Mouse (Mus musculus) myocyte (in vitro differentiated cells): ENCODE results near the gene Ly9. TPM values are rescaled to one million over a fixed set of nuclear protein-coding genes. Genes with fewer than 3 reads are reported as not detected.

Experiments used
- H3K27me3 ChIP-seq: one replicate; pipeline ENCODE4 v1.6.1; 2011; ENCODE audit not compliant: control insufficient read depth, insufficient read depth, insufficient read length
- H3K36me3 ChIP-seq: one replicate; pipeline ENCODE4 v1.6.1; 2011; ENCODE audit not compliant: control insufficient read depth, insufficient read depth
- H3K4me2 ChIP-seq: one replicate; pipeline ENCODE4 v1.6.1; 2011; ENCODE audit warnings: low read depth, control low read depth
- H3K4me3 ChIP-seq: one replicate; pipeline ENCODE4 v1.5.1; 2011; ENCODE audit warnings: mild to moderate bottlenecking, control low read depth, moderate library complexity
- H3K79me2 ChIP-seq: one replicate; pipeline ENCODE4 v1.6.1; 2011; ENCODE audit not compliant: control insufficient read depth, insufficient read depth
- H3ac ChIP-seq: one replicate; pipeline ENCODE4 v1.6.1; 2011; ENCODE audit not compliant: control insufficient read depth, insufficient read length
- CEBPB ChIP-seq: IDR thresholded peaks from 2 replicates; pipeline ENCODE4 v1.6.1; 2011; ENCODE audit warnings: mild to moderate bottlenecking, moderate library complexity; ENCODE audit not compliant: poor library complexity, insufficient read depth, severe bottlenecking
- E2F4 ChIP-seq: IDR thresholded peaks from one replicate; pipeline ENCODE4 v1.6.1; 2011; ENCODE audit warnings: mild to moderate bottlenecking, control low read depth, moderate library complexity; ENCODE audit not compliant: insufficient read depth
- MAX ChIP-seq: IDR thresholded peaks from one replicate; pipeline ENCODE4 v1.6.1; 2011; ENCODE audit warnings: low read depth, mild to moderate bottlenecking, control low read depth
- MYOD1 ChIP-seq, 3 experiments: IDR thresholded peaks; one replicate each; pipeline ENCODE4 v1.6.1; 2011; ENCODE audit warnings: control low read depth in 2 of 3, low read depth in 2 of 3, mild to moderate bottlenecking in 2 of 3, moderate library complexity in 1 of 3; ENCODE audit not compliant: insufficient read length in 2 of 3, control insufficient read depth in 1 of 3
- MYOG ChIP-seq, 3 experiments: IDR thresholded peaks; one replicate each; pipeline ENCODE4 v1.6.1; 2011; ENCODE audit warnings: control low read depth in 2 of 3, low read depth in 2 of 3, mild to moderate bottlenecking in 2 of 3; ENCODE audit not compliant: insufficient read length in 2 of 3, control insufficient read depth in 1 of 3, insufficient read depth in 1 of 3
- POLR2A ChIP-seq: IDR thresholded peaks from one replicate; pipeline ENCODE4 v1.6.1; 2011; ENCODE audit warnings: low read depth, mild to moderate bottlenecking, control low read depth, moderate library complexity; ENCODE audit not compliant: insufficient read length
- POLR2AphosphoS2 ChIP-seq: IDR thresholded peaks from one replicate; pipeline ENCODE4 v1.6.1; 2011; ENCODE audit warnings: low read depth, control low read depth; ENCODE audit not compliant: insufficient read length
- REST ChIP-seq: IDR thresholded peaks from one replicate; pipeline ENCODE4 v1.6.1; 2011; ENCODE audit warnings: mild to moderate bottlenecking, control low read depth, moderate library complexity; ENCODE audit not compliant: insufficient read depth, insufficient read length
- SRF ChIP-seq: IDR thresholded peaks from one replicate; pipeline ENCODE4 v1.6.1; 2011; ENCODE audit warnings: low read depth; ENCODE audit not compliant: control insufficient read depth, insufficient read length
- TCF12 ChIP-seq: IDR thresholded peaks from one replicate; pipeline ENCODE4 v1.6.1; 2011; ENCODE audit warnings: mild to moderate bottlenecking, control low read depth; ENCODE audit not compliant: poor library complexity, insufficient read depth, severe bottlenecking
- TCF3 ChIP-seq: IDR thresholded peaks from one replicate; pipeline ENCODE4 v1.6.1; 2011; ENCODE audit warnings: low read depth, control low read depth; ENCODE audit not compliant: insufficient read length
- USF1 ChIP-seq: IDR thresholded peaks from one replicate; pipeline ENCODE4 v1.6.1; 2011; ENCODE audit warnings: low read depth, mild to moderate bottlenecking, control low read depth, moderate library complexity
- polyA plus RNA-seq: library from polyadenylated mRNA; unstranded; fragments of >200 nt; fragmentation: generic; extraction: Trizol; gene quantifications from one replicate; pipeline ENCODE4 v1.2.1, GENCODE M21; 2012; ENCODE audit warnings: missing spikeins

Ly9 gene
- polyA plus RNA-seq, 1 experiment: not detected

- Histone ChIP-seq H3K27me3 (no peaks in the 10 kb centered on the region), H3K4me2 (no peak overlapping the region), H3ac (no peak overlapping the region), H3K79me2 (no peaks in the 10 kb centered on the region), H3K36me3 (no peaks in the 10 kb centered on the region), H3K4me3 (no peak overlapping the region)
- TF ChIP-seq MYOD1 (IDR thresholded peaks at IDR 0.05; ENCODE audit: control insufficient read depth in 1 of 3, insufficient read length in 2 of 3, low read depth in 2 of 3): no peak
- TF ChIP-seq TCF3: no peak
- TF ChIP-seq TCF12: no peak
- TF ChIP-seq CEBPB: no peak
- TF ChIP-seq MYOG (IDR thresholded peaks at IDR 0.05; ENCODE audit: control insufficient read depth in 1 of 3, insufficient read depth in 1 of 3, insufficient read length in 2 of 3, low read depth in 2 of 3): no peak
- no peak for TF ChIP-seq POLR2AphosphoS2
- TF ChIP-seq SRF: no peak
- TF ChIP-seq POLR2A: no peak
- TF ChIP-seq USF1: no peak
- TF ChIP-seq REST: no peak
- no peak for TF ChIP-seq MAX
- no peak for TF ChIP-seq E2F4
Measured at GRCm38 (mm10) chr1:171610781-171611180, 3.6 kb upstream of the Ly9 start.

- Histone ChIP-seq H3K4me2 (no peak overlapping the region), H3K27me3 (no peaks in the 10 kb centered on the region), H3K36me3 (no peaks in the 10 kb centered on the region), H3K4me3 (no peak overlapping the region), H3ac (no peak overlapping the region), H3K79me2 (no peaks in the 10 kb centered on the region)
- TF ChIP-seq POLR2AphosphoS2 (no peak), REST (no peak), TCF3 (no peak), CEBPB (no peak), USF1 (no peak), E2F4 (no peak), MYOG (IDR thresholded peaks at IDR 0.05; ENCODE audit: control insufficient read depth in 1 of 3, insufficient read depth in 1 of 3, insufficient read length in 2 of 3, low read depth in 2 of 3) (no peak), TCF12 (no peak), MAX (no peak), POLR2A (no peak), SRF (no peak), MYOD1 (IDR thresholded peaks at IDR 0.05; ENCODE audit: control insufficient read depth in 1 of 3, insufficient read length in 2 of 3, low read depth in 2 of 3) (no peak)
Measured at GRCm38 (mm10) chr1:171610026-171610425, 2.8 kb upstream of the Ly9 start.

- H3ac ChIP-seq: no peak overlapping the region
- no peaks in the 10 kb centered on the region for H3K79me2 ChIP-seq
- no peak overlapping the region for H3K4me3 ChIP-seq
- no peak for TF ChIP-seq E2F4
- TF ChIP-seq TCF3: no peak
- TF ChIP-seq MYOG (IDR thresholded peaks at IDR 0.05; ENCODE audit: control insufficient read depth in 1 of 3, insufficient read depth in 1 of 3, insufficient read length in 2 of 3, low read depth in 2 of 3): no peak
- no peak for TF ChIP-seq POLR2AphosphoS2
- TF ChIP-seq MAX: no peak
- TF ChIP-seq CEBPB: no peak
- no peak for TF ChIP-seq USF1
- no peak for TF ChIP-seq REST
- TF ChIP-seq SRF: no peak
- H3K36me3 ChIP-seq: no peaks in the 10 kb centered on the region
- no peak overlapping the region for H3K4me2 ChIP-seq
- H3K27me3 ChIP-seq: no peaks in the 10 kb centered on the region
Measured at GRCm38 (mm10) chr1:171606656-171607055, 554 bp downstream of the Ly9 start.

GRCm38 (mm10) chr1:171604686-171605085 is 2.5 kb downstream of the Ly9 start:
- Histone ChIP-seq H3K36me3 (no peaks in the 10 kb centered on the region), H3K4me2 (no peak overlapping the region), H3K79me2 (no peaks in the 10 kb centered on the region), H3K4me3 (no peak overlapping the region), H3ac (no peak overlapping the region), H3K27me3 (no peaks in the 10 kb centered on the region)
- TF ChIP-seq REST (no peak), SRF (no peak), E2F4 (no peak), MAX (no peak), CEBPB (no peak), MYOD1 (IDR thresholded peaks at IDR 0.05; ENCODE audit: control insufficient read depth in 1 of 3, insufficient read length in 2 of 3, low read depth in 2 of 3) (no peak), USF1 (no peak), MYOG (IDR thresholded peaks at IDR 0.05; ENCODE audit: control insufficient read depth in 1 of 3, insufficient read depth in 1 of 3, insufficient read length in 2 of 3, low read depth in 2 of 3) (no peak), POLR2AphosphoS2 (no peak), TCF3 (no peak), TCF12 (no peak), POLR2A (no peak)
